1 mouse cellular context compared by ENCODE assay signal in the genomic region with DNA sequence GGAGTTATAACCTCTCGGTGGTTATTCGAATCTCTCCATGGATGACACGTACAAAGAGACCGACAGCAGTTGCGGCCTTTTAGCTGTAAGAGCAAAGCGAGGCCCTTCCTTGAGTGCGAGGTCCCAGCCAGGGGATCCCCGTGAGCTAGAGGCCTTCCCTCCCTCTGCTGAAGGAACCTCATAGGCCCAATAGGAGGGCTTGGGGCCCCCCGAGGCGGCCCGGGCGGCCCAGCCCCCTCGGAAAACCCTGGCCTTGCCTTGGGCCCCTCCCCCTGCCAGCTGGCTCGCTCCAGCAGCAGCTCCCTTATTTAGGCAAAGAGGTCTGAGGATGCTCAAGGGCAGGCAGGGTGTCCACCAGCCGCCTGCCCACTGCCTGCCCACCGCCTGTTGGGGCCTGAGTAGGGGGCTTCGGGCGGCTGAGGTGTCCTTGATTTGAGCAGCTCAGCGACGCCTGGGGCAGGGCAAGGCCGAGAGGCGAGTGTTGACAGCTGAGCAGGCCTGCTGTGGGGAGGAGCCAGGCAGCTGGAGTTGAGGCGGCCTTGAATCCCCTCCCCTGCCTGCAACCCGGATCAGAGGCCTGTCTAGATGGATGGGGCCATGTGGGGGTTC.
TF ChIP-seq lines count a peak whose summit lies in the region.

No protein-coding gene starts in this region.

TF ChIP-seq in C2C12, 6 proteins besides CTCF, POLR2A, EP300 and RAD21:
- TF ChIP-seq CEBPB (IDR thresholded peaks at IDR 0.05; ENCODE audit: low read depth): no peak
- no peak for TF ChIP-seq MYOD1 (IDR thresholded peaks at IDR 0.05; ENCODE audit: control insufficient read depth, insufficient read length, low read depth)
- no peak for TF ChIP-seq MYOG (IDR thresholded peaks at IDR 0.05; ENCODE audit: control insufficient read depth, extremely low read depth, insufficient read length)
- no peak for TF ChIP-seq USF1 (IDR thresholded peaks at IDR 0.05; ENCODE audit: low read depth)
- no peak for TF ChIP-seq MAX (IDR thresholded peaks at IDR 0.05)
- no peak for TF ChIP-seq FOSL1 (IDR thresholded peaks at IDR 0.05; ENCODE audit: insufficient read depth, low read length, poor library complexity, severe bottlenecking)
TF ChIP-seq in C2C12: peak in this region for 0.
